Mouse (Mus musculus) CD8-positive naive resting alpha-beta T cell, adult 2 months (primary cell): Measurements from ENCODE around the gene Platr25.
A peak's percentile ranks its signal among the peaks of the same experiment; 100 is the strongest.
"Not testable (repeated sequence)": the region's sequence is repeated elsewhere in the genome, so short reads cannot be mapped to it uniquely, and the experiment has no call there.

Source experiments
- DNase-seq, 2 experiments: peaks; one replicate each; pipeline ENCODE4 v3.0.0; 2022; ENCODE audit warnings: low read depth in 2 of 2, low spot score in 2 of 2

Gene Platr25

DNA sequence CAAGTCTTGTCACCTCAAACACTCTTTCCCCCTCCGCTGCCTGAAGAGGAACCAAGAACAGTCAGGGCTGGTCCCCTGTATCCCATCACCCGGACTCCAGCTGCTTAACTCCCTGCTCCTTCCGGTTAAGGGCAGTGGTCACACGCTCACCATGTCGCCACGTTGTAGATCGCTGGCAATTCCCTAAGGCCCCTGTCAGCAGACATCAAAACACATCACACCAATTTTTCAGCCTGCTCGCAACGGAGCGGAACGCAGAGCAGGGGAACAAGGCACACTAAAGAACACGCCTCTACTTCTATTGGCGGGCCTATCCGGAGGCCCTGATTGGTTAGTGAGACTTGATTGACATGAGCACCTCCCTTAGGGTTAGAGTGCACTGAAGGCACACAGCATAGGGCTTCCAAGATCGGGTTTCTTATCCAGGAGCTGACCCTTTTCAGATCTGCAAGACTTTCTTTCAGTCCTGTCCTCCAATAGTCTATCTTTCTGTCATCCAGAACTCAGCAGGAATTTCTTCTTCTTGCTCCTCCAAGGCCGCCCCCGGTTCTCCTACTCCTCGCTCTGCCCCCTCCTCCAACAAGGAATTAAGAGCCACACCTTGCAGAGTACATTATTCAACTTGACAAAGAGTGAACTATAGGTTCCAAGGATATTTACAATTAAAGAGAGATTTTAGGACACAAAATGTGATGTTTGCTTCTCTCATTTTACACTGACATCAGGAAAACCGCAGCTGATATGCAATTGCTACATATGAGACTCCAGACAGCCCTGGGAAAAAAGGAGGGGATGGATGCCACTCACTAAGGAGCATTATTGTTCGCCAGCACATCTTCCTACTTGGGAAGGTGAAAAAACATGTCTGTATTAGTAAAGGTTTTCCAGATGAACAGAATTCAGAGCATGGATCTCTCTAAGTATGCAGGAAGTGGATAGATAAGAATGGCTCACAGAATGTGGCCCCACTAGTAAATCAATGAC is at the start of gene Platr25:
Gene Platr25 (minus strand): TSS at position 278 of the 984 bp plus-strand sequence.
- DNase-seq, result peak; percentile 15 to 35

DNA sequence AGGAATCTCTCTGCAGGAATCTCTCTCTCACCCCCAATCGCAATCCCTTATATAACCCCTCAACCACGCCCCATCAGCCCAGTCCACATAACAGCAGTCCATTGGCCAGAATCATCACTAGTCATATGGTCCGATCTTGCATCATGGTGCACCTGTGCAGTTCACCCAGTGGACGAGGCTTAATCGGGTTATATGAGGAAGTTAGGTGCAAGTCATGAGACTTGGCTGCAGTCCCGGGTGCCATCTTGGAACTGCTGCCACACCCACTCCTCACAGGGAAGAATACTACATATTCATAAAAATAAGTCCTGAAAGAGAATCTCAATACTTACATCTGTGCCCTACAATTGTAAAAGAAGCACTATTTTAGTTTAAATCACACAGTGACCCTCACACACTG is 47.5 kb upstream of the Platr25 start:
- DNase-seq, result not testable (repeated sequence)

DNA sequence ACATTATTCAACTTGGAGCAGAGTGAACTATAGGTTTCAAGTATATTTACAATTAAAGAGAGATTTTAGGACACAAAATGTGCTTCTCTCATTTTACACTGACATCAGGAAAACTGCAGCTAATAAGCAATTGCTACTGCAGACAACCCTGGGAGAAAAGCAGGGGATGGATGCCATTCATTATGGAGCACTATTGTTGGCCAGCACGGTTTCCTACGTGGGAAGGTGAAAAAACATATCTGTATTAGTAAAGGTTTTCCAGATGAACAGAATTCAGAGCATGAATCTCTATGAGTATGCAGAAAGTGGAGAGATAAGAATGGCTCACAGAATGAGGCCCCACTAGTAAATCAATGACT is 25.6 kb upstream of the Platr25 start:
- DNase-seq, result not testable (repeated sequence)

DNA sequence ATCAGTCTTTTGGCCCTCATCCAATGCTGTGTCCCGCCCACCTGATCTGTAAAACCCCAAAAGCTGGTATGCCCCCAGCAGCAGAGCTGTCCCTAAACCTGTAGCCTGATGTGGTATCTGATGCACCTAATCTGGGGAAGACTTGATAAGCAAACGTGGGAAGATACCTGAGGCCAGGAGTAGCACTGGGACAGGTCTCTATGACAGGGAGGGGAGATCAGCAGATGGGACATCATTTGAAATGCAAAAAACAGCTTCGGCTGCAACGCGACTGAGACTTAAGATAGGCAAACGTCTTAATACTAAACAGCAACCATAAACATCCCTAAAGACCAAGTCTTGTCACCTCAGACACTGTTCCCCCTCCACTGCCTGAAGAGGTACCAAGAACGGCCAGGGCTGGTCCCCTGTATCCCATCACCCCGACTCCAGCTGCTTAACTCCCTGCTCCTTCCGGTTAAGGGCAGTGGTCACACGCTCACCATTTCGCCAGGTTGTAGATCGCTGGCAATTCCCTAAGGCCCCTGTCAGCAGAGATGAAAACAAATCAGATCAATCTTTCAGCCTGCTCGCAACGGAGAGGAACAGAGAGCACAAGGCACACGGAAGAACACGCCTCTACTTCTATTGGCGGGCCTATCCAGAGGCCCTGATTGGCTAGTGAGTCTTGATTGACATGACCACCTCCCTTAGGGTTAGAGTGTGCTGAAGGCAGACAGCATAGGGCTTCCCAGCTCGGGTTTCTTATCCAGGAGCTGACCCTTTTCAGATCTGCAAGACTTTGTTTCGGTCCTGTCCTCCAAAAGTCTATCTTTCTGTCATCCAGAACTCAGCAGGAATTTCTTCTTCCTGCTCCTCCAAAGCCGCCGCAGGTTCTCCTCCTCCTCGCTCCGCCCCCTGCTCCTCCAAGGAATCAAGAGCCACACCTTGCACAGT is 25.0 kb upstream of the Platr25 start, which contains the start of gene Gm5141:
Gene Gm5141 (minus strand): TSS at position 610 of the 936 bp plus-strand sequence.
- DNase-seq, result peak; percentile 10 to 13

DNA sequence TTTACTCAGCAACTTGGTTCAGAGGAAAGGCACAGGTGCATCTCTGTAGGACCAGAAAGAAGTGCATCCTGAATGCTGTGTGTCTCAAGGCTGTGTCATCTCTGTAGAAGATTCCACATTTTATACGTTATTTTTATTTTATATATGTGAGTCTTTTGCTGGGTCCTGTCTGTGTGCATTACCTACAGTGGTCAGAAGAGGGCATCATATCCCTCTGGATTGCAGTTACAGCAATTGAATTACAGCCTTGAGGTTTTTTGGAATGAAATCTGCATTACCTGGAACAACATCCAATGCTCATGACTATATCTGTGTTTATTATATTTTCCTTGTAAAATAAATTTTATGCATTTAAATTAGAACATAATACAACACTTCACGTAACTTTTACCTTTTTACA is 3.3 kb upstream of the Platr25 start:
- DNase-seq, result peak in 1 of 2 experiments; percentile 39

DNA sequence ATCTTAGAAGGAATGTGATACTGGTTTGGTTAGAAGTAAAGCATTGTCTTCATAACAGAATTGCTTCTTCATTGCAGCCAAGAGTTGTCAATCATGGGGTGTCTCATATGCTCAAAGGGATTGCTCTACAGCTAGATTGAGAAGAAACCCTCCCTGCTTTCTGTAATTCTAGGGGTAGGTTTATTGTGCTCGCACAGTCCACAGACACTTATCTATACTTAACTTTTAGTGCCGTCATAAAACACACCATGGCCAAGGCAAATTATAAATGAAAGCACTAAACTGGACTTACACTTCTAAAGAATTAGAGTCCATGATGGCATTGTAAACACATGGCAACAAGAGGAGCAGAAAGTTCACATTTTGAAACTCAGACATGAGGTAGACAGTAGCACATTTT is 27.2 kb downstream of the Platr25 start:
- DNase-seq, result no peak

DNA sequence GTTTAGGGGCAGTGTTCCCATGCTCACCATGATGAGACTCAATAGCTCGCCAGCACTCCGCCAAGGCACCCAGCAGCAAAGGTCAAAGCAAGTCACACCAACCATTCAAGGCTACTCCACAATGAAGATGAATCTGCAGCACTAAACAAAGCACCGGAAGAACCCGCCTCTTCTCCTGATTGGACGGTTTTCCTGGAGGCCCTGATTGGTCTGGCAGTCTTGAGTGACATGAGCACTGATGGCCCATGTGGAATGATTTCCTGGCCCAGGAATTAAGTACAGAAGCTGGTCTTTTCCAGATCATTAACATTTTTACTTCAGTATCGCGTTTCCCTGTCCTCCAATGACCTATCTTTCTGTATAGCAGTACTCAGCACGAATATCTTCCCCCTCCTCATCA is 47.9 kb downstream of the Platr25 start:
- not testable (repeated sequence) for DNase-seq

DNA sequence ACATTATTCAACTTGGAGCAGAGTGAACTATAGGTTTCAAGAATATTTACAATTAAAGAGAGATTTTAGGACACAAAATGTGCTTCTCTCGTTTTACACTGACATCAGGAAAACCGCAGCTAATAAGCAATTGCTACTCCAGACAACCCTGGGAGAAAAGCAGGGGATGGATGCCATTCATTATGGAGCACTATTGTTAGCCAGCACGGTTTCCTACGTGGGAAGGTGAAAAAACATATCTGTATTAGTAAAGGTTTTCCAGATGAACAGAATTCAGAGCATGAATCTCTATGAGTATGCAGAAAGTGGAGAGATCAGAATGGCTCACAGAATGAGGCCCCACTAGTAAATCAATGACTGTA is 75.2 kb downstream of the Platr25 start:
- DNase-seq, result not testable (repeated sequence)

DNA sequence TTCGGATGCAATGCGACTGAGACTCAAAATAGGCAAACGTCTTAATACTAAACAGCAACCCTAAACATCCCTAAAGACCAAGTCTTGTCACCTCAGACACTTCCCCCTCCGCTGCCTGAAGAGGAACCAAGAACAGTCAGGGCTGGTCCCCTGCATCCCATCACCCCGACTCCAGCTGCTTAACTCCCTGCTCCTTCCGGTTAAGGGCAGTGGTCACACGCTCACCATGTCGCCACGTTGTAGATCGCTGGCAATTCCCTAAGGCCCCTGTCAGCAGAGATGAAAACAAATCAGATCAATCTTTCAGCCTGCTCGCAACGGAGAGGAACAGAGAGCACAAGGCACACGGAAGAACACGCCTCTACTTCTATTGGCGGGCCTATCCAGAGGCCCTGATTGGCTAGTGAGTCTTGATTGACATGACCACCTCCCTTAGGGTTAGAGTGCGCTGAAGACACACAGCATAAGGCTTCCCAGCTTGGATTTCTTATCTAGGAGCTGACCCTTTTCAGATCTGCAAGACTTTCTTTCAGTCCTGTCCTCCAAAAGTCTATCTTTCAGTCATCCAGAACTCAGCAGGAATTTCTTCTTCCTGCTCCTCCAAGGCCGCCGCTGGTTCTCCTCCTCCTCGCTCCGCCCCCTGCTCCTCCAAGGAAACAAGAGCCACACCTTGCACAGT is 75.8 kb downstream of the Platr25 start:
- DNase-seq, result peak; percentile 9 to 20

DNA sequence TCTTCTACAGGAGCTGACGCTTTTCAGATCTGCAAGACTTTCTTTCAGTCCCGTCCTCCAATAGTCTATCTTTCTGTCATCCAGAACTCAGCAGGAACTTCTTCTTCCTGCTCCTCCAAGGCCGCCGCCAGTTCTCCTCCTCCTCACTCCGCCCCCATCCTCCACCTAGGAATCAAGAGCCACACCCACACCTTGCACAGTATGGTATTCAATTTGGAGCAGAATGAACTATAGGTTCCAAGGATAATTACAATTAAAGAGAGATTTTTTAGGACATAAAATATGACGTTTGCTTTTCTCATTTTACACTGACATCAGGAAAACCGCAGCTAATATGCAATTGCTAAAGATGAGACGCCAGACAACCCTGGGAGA is 107.2 kb downstream of the Platr25 start:
- DNase-seq, result no peak

DNA sequence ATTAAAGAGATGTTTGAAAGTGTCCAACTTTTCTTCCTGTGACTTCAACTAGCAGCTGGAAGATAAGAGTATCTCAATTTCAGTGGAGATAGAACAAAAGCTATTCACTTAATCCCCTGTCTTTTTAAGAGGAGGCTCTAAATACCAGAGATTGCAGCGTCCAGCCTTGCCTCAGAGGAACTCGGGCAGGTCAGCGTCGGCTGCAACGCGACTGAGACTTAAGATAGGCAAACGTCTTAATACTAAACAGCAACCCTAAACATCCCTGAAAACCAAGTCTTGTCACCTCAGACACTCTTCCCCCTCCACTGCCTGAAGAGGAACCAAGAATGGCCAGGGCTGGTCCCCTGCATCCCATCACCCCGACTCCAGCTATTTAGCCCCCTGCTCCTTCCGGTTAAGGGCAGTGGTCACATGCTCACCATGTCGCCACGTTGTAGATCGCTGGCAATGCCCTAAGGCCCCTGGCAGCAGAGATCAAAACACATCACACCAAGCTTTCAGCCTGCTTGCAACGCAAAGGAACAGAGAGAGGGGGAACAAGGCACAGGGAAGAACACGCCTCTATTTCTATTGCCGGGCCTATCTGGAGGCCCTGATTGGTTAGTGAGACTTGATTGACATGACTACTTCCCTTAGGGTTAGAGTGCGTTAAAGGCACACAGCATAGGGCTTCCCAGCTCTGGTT is 107.7 kb downstream of the Platr25 start:
- peak; percentile 31 to 44 for DNase-seq

DNA sequence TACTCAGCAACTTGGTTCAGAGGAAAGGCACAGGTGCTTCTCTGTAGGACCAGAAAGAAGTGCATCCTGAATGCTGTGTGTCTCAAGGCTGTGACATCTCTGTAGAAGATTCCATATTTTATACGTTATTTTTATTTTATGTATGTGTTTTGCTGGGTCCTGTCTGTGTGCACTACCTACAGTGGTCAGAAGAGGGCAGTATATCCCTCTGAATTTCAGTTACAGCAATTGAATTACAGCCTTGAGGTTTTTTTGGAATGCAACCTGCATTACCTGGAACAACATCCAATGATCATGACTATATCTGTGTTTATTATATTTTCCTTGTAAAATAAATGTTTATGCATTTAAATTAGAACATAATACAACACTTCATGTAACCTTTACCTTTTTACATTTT is 133.4 kb downstream of the Platr25 start:
- peak; percentile 18 to 43 for DNase-seq

DNA sequence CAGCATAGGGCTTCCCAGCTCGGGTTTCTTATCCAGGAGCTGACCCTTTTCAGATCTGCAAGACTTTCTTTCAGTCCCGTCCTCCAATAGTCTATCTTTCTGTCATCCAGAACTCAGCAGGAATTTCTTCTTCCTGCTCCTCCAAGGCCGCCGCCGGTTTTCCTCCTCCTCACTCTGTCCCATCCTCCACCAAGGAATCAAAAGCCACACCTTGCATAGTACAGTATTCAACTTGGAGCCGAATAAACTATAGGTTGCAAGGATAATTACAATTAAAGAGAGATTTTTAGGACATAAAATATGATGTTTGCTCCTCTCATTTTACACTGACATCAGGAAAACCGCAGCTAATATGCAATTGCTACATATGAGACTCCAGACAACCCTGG is 136.2 kb downstream of the Platr25 start:
- DNase-seq, result not testable (repeated sequence)

DNA sequence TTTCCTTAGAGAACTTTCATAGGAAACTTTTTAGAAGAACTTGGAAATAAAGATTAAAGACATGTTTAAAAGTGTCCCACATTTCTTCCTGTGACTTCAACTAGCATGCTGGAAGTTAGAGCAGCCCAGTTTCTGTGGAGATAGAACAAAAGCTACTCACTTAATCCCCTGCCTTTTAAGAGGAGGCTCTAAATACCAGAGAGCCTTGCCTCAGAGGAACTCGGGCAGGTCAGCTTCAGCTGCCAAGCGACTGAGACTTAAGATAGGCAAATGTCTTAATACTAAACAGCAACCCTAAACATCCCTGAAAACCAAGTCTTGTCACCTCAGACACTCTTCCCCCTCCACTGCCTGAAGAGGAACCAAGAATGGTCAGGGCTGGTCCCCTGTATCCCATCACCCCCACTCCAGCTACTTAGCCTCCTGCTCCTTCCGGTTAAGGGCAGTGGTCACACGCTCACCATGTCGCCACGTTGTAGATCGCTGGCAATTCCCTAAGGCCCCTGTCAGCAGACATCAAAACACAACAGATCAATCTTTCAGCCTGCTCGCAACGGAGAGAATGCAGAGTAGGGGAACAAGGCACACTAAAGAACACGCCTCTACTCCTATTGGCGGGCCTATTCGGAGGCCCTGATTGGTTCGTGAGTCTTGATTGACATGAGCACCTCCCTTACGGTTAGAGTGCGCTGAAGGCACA is 136.8 kb downstream of the Platr25 start, which contains the start of gene 6720489N17Rik:
Gene 6720489N17Rik (minus strand): TSS at position 606 of the 700 bp plus-strand sequence.
- DNase-seq, result peak; percentile 52 to 66
